Mouse (Mus musculus) limb, embryonic 14.5 days (tissue): ENCODE data around the gene Mob3c. TPM values are rescaled to one million over a fixed set of nuclear protein-coding genes. Genes with fewer than 3 reads are reported as not detected.
A peak's percentile ranks its signal among the peaks of the same experiment; 100 is the strongest.

Experiments used
- ATAC-seq: fragments of 200-750 bp; cut with Nextera tagmentation; 2 replicates; pipeline ENCODE4 v1.8.0; 2017; ENCODE audit warnings: low read depth, moderate number of reproducible peaks, moderate TSS enrichment; ENCODE audit not compliant: low FRiP score
- DNase-seq: peaks from one replicate; pipeline ENCODE4 v3.0.0-alpha.2; 2015; ENCODE audit warnings: low spot score
- H3K27ac ChIP-seq: fragments of 300-500 bp; sonication (generic); replicated peaks from 2 replicates; pipeline ENCODE4 v1.5.1; 2014; ENCODE audit warnings: low read depth, mild to moderate bottlenecking, low read length, moderate library complexity, mixed read lengths
- H3K27me3 ChIP-seq: fragments of 300-500 bp; sonication (generic); 2 replicates; pipeline ENCODE4 v1.6.1; 2014; ENCODE audit warnings: low read length, mixed read lengths; ENCODE audit not compliant: control insufficient read depth, insufficient read depth
- H3K36me3 ChIP-seq: fragments of 300-500 bp; sonication (generic); 2 replicates; pipeline ENCODE4 v1.6.1; 2014; ENCODE audit warnings: mild to moderate bottlenecking, low read length, moderate library complexity, mixed read lengths; ENCODE audit not compliant: control insufficient read depth, insufficient read depth
- H3K4me1 ChIP-seq: fragments of 300-500 bp; sonication (generic); 2 replicates; pipeline ENCODE4 v1.6.1; 2014; ENCODE audit warnings: antibody characterized with exemption, low read length, mixed read lengths; ENCODE audit not compliant: control insufficient read depth, insufficient read depth
- H3K4me2 ChIP-seq: fragments of 300-500 bp; sonication (generic); replicated peaks from 2 replicates; pipeline ENCODE4 v1.6.1; 2014; ENCODE audit warnings: low read depth, mild to moderate bottlenecking, low read length, moderate library complexity; ENCODE audit not compliant: severe bottlenecking
- H3K4me3 ChIP-seq: fragments of 300-500 bp; sonication (generic); replicated peaks from 2 replicates; pipeline ENCODE4 v1.5.1; 2014; ENCODE audit warnings: low read length
- H3K9ac ChIP-seq: fragments of 300-500 bp; sonication (generic); 2 replicates; pipeline ENCODE4 v1.6.1; 2014; ENCODE audit warnings: mild to moderate bottlenecking, low read depth, low read length, moderate library complexity; ENCODE audit not compliant: severe bottlenecking
- H3K9me3 ChIP-seq: fragments of 300-500 bp; sonication (generic); 2 replicates; pipeline ENCODE4 v1.6.1; 2016; ENCODE audit warnings: low read length; ENCODE audit not compliant: control insufficient read depth
- POLR2A ChIP-seq: fragments of 200-500 bp; IDR thresholded peaks from 2 replicates; pipeline ENCODE4 v1.8.0; 2012; ENCODE audit warnings: inconsistent platforms, mild to moderate bottlenecking, moderate library complexity, borderline replicate concordance; ENCODE audit not compliant: insufficient read depth, insufficient read length; ENCODE audit errors: extremely low read depth
- WGBS: fragments of 180-500 bp; shearing (Covaris S2); extraction: QIAGEN DNeasy Blood & Tissue Kit; methylation state at CpG from one replicate; pipeline ENCODE4 v1.1.7; 2014; 5-methylcytosine and 5-hydroxymethylcytosine counted together
- polyA plus RNA-seq, 2 experiments: library from polyadenylated mRNA; depleted of rRNA in 1 of 2; stranded (reverse) in 1 of 2; unstranded in 1 of 2; fragments of >200 nt; fragmentation: Nextera tagmentation in 1 of 2; extraction: Ambion mirVana in 1 of 2; gene quantifications; 2 replicates each; pipeline versions ENCODE4 v1.2.1 to v1.2.3; 2012 to 2014

The Mob3c gene
- polyA plus RNA-seq, 2 experiments = 8.6 to 16.3 TPM

GRCm38 (mm10) chr4:115831221-115831620 is 3.3 kb downstream of the Mob3c start:
- no peak overlapping the region for H3K27ac ChIP-seq
- H3K4me3 ChIP-seq = no peak overlapping the region
- H3K4me2 ChIP-seq = no peak overlapping the region
- DNase-seq = no peak
- TF ChIP-seq POLR2A = no peak
- H3K27me3 ChIP-seq = no peaks in the 10 kb centered on the region
- WGBS = 93% methylated on average over 22 of the region's 22 CpGs
- H3K36me3 ChIP-seq = peaks cover 33% of the 10 kb centered on the region
- no peak overlapping the region for H3K9ac ChIP-seq
- H3K9me3 ChIP-seq = no peaks in the 10 kb centered on the region
- ATAC-seq = no peak
- H3K4me1 ChIP-seq = peaks cover 5% of the 10 kb centered on the region

GRCm38 (mm10) chr4:115832040-115832439 is 4.1 kb downstream of the Mob3c start:
- Histone ChIP-seq H3K36me3 (peaks cover 33% of the 10 kb centered on the region), H3K27ac (no peak overlapping the region), H3K27me3 (no peaks in the 10 kb centered on the region), H3K4me3 (no peak overlapping the region), H3K4me2 (no peak overlapping the region), H3K9me3 (no peaks in the 10 kb centered on the region), H3K9ac (no peak overlapping the region), H3K4me1 (peaks cover 5% of the 10 kb centered on the region)
- DNase-seq (no peak), ATAC-seq (no peak)
- 54% methylated on average over 2 of the region's 2 CpGs for WGBS
- no peak for TF ChIP-seq POLR2A

- H3K4me1 ChIP-seq = peaks cover 3% of the 10 kb centered on the region; the same call in 1 of the 2 replicates
- peaks cover 33% of the 10 kb centered on the region for H3K36me3 ChIP-seq
- no peak for TF ChIP-seq POLR2A
- no peak overlapping the region for H3K4me2 ChIP-seq
- H3K4me3 ChIP-seq = no peak overlapping the region
- no peaks in the 10 kb centered on the region for H3K9me3 ChIP-seq
- DNase-seq (no peak), ATAC-seq (no peak)
- no peak overlapping the region for H3K27ac ChIP-seq
- no peaks in the 10 kb centered on the region for H3K27me3 ChIP-seq
- WGBS = 70% methylated on average over 2 of the region's 2 CpGs
- no peak overlapping the region for H3K9ac ChIP-seq
Measured at GRCm38 (mm10) chr4:115835576-115835975, 7.7 kb downstream of the Mob3c start.

- H3K4me2 ChIP-seq = peak overlapping the region; percentile 54
- WGBS = 72% methylated on average over 4 of the region's 4 CpGs
- H3K4me1 ChIP-seq = peaks cover 3% of the 10 kb centered on the region; the same call in 1 of the 2 replicates
- no peaks in the 10 kb centered on the region for H3K27me3 ChIP-seq
- TF ChIP-seq POLR2A = no peak
- no peaks in the 10 kb centered on the region for H3K9me3 ChIP-seq
- no peak overlapping the region for H3K9ac ChIP-seq
- DNase-seq = no peak
- H3K27ac ChIP-seq = no peak overlapping the region
- no peak for ATAC-seq
- no peak overlapping the region for H3K4me3 ChIP-seq
- peaks cover 14% of the 10 kb centered on the region; the same call in 1 of the 2 replicates for H3K36me3 ChIP-seq
Measured at GRCm38 (mm10) chr4:115838196-115838595, 10.3 kb downstream of the Mob3c start.

GRCm38 (mm10) chr4:115838696-115839641 is 11.1 kb downstream of the Mob3c start, which contains the start of gene Mknk1:
TSS of gene Mknk1 (plus strand) at chr4:115839198.
- no peak for TF ChIP-seq POLR2A
- DNase-seq = peak; percentile 95
- peak within 1 kb of the TSS; percentile 54 for H3K4me2 ChIP-seq
- H3K27me3 ChIP-seq = no peaks in the 10 kb centered on the region
- H3K4me3 ChIP-seq = peak within 1 kb of the TSS; percentile 68
- no peaks in the 10 kb centered on the region for H3K9me3 ChIP-seq
- ATAC-seq = peak; percentile 97
- WGBS = under 1% methylated on average over 51 of the region's 51 CpGs
- peak within 1 kb of the TSS; percentile 41; the same call in 1 of the 2 replicates for H3K27ac ChIP-seq
- peak within 1 kb of the TSS; percentile 67 for H3K9ac ChIP-seq
- peaks cover 3% of the 10 kb centered on the region; the same call in 1 of the 2 replicates for H3K4me1 ChIP-seq
- H3K36me3 ChIP-seq = peaks cover 13% of the 10 kb centered on the region; the same call in 1 of the 2 replicates
